Mouse (Mus musculus): ENCODE measurements at regions not wholly inside any gene's neighbourhood (a gene's known extent, or its start where the extent isn't known, plus 50 kb on each side); places are given as distances from the start of the nearest gene placed in this dataset.

- Histone ChIP-seq H3K79me2 (ENCODE audit: control insufficient read depth, insufficient read depth, low read length, poor library complexity) (no peaks in the 10 kb centered on the region), H3K4me1 (ENCODE audit: control insufficient read depth in 1 of 2, insufficient read depth in 2 of 2, low read length in 2 of 2) (no peaks in the 10 kb centered on the region), H3K27ac (ENCODE audit: control insufficient read depth, low read depth, low read length) (no peak overlapping the region), H3K9ac (ENCODE audit: control insufficient read depth, low read depth, low read length, poor library complexity, severe bottlenecking) (no peak overlapping the region), H3K4me3 (ENCODE audit: control insufficient read depth in 1 of 2, insufficient read depth in 1 of 2, low read depth in 2 of 2, low read length in 2 of 2) (no peak overlapping the region), H3K27me3 (ENCODE audit: control insufficient read depth in 1 of 2, insufficient read depth in 2 of 2, low read length in 2 of 2) (no peaks in the 10 kb centered on the region), H3K36me3 (ENCODE audit: control insufficient read depth in 1 of 2, insufficient read depth in 2 of 2, low read length in 2 of 2) (no peaks in the 10 kb centered on the region), H3K9me3 (replicated peaks; ENCODE audit: insufficient read depth, low read length) (no peaks in the 10 kb centered on the region)
- no peak for DNase-seq (ENCODE audit: low read depth, low spot score)
- TF ChIP-seq NRF1 (IDR thresholded peaks at IDR 0.05; ENCODE audit: insufficient read depth, low read depth, low read length, poor library complexity, severe bottlenecking) (no peak), MAZ (IDR thresholded peaks at IDR 0.05; ENCODE audit: low read depth, low read length) (no peak), POLR2AphosphoS5 (IDR thresholded peaks at IDR 0.05; ENCODE audit: borderline replicate concordance, low read depth, low read length) (no peak), GATA1 (IDR thresholded peaks at IDR 0.05; ENCODE audit: low read depth, low read length) (no peak), BHLHE40 (IDR thresholded peaks at IDR 0.05; ENCODE audit: borderline replicate concordance, low read depth, low read length) (no peak), CHD1 (IDR thresholded peaks at IDR 0.05; ENCODE audit: low read depth, low read length) (no peak), POLR2AphosphoS2 (IDR thresholded peaks at IDR 0.05; ENCODE audit: low read length) (no peak), RAD21 (IDR thresholded peaks at IDR 0.05; ENCODE audit: low read depth, low read length) (no peak), SMC3 (IDR thresholded peaks at IDR 0.05; ENCODE audit: low read depth, low read length) (no peak), ELF1 (IDR thresholded peaks at IDR 0.05; ENCODE audit: low read depth, low read length) (no peak), JUND (IDR thresholded peaks at IDR 0.05; ENCODE audit: low read depth, low read length) (no peak), ZKSCAN1 (IDR thresholded peaks at IDR 0.05; ENCODE audit: low read depth, low read length) (no peak), SIN3A (IDR thresholded peaks at IDR 0.05; ENCODE audit: low read length) (no peak), MYB (IDR thresholded peaks at IDR 0.05; ENCODE audit: low read depth, low read length) (no peak), TCF12 (IDR thresholded peaks at IDR 0.05; ENCODE audit: low read depth, low read length) (no peak), ZMIZ1 (IDR thresholded peaks at IDR 0.05; ENCODE audit: low read depth, low read length) (no peak), MXI1 (IDR thresholded peaks at IDR 0.05; ENCODE audit: low read depth, low read length) (no peak), MEF2A (IDR thresholded peaks at IDR 0.05; ENCODE audit: extremely low read depth, insufficient replicate concordance, low read depth, low read length, poor library complexity, severe bottlenecking) (no peak)
These were observed 119.8 kb downstream of the Sox4 start for GRCm38 (mm10) chr13:28833700-28834065.

- no peak overlapping the region for H3K9ac ChIP-seq (ENCODE audit: control insufficient read depth, low read depth, low read length, poor library complexity, severe bottlenecking)
- H3K9me3 ChIP-seq (replicated peaks; ENCODE audit: insufficient read depth, low read length) = no peaks in the 10 kb centered on the region
- DNase-seq (ENCODE audit: low read depth, low spot score) = no peak
- H3K36me3 ChIP-seq (ENCODE audit: control insufficient read depth in 1 of 2, insufficient read depth in 2 of 2, low read length in 2 of 2) = no peaks in the 10 kb centered on the region
- no peaks in the 10 kb centered on the region for H3K79me2 ChIP-seq (ENCODE audit: control insufficient read depth, insufficient read depth, low read length, poor library complexity)
- H3K27me3 ChIP-seq (ENCODE audit: control insufficient read depth in 1 of 2, insufficient read depth in 2 of 2, low read length in 2 of 2) = no peaks in the 10 kb centered on the region
- no peak overlapping the region for H3K4me3 ChIP-seq (ENCODE audit: control insufficient read depth in 1 of 2, insufficient read depth in 1 of 2, low read depth in 2 of 2, low read length in 2 of 2)
- H3K4me1 ChIP-seq (ENCODE audit: control insufficient read depth in 1 of 2, insufficient read depth in 2 of 2, low read length in 2 of 2) = no peaks in the 10 kb centered on the region
- TF ChIP-seq CHD1 (IDR thresholded peaks at IDR 0.05; ENCODE audit: low read depth, low read length) (no peak), HCFC1 (IDR thresholded peaks at IDR 0.05; ENCODE audit: low read depth, low read length) (no peak), KAT2A (conservative IDR thresholded peaks at IDR 0.05; ENCODE audit: low read depth, low read length) (no peak), RCOR1 (IDR thresholded peaks at IDR 0.05; ENCODE audit: low read depth, low read length) (no peak), MAX (IDR thresholded peaks at IDR 0.05; ENCODE audit: low read length) (no peak), MEF2A (IDR thresholded peaks at IDR 0.05; ENCODE audit: extremely low read depth, insufficient replicate concordance, low read depth, low read length, poor library complexity, severe bottlenecking) (no peak), ELF1 (IDR thresholded peaks at IDR 0.05; ENCODE audit: low read depth, low read length) (no peak), ZNF384 (IDR thresholded peaks at IDR 0.05; ENCODE audit: low read depth, low read length) (no peak), TAL1 (IDR thresholded peaks at IDR 0.05; ENCODE audit: low read length) (no peak), MYC (IDR thresholded peaks at IDR 0.05; ENCODE audit: low read depth, low read length) (no peak), MAZ (IDR thresholded peaks at IDR 0.05; ENCODE audit: low read depth, low read length) (no peak), BHLHE40 (IDR thresholded peaks at IDR 0.05; ENCODE audit: borderline replicate concordance, low read depth, low read length) (no peak), CHD2 (IDR thresholded peaks at IDR 0.05; ENCODE audit: low read length) (no peak), MXI1 (IDR thresholded peaks at IDR 0.05; ENCODE audit: low read depth, low read length) (no peak)
- H3K27ac ChIP-seq (ENCODE audit: control insufficient read depth, low read depth, low read length) = no peak overlapping the region
These were observed 120.4 kb downstream of the Sox4 start for GRCm38 (mm10) chr13:28832855-28833699.

Measured in MEL (cell line).